Mouse (Mus musculus) heart, adult 2 months (tissue): ENCODE measurements at regions not wholly inside any gene's neighbourhood (a gene's known extent, or its start where the extent isn't known, plus 50 kb on each side); places are given as distances from the start of the nearest gene placed in this dataset.

ENCODE experiments used
- DNase-seq, 2 experiments: peaks; one replicate each; pipeline ENCODE4 v3.0.0; 2021
- H3K27ac ChIP-seq: fragments of 200-600 bp; 2 replicates; pipeline ENCODE4 v1.8.1; 2022
- H3K27me3 ChIP-seq: fragments of 200-500 bp; 2 replicates; pipeline ENCODE4 v1.6.1; 2012; ENCODE audit warnings: mild to moderate bottlenecking, low read length, inconsistent platforms, mixed read lengths; ENCODE audit not compliant: control insufficient read depth, insufficient read depth
- H3K36me3 ChIP-seq: fragments of 200-500 bp; 2 replicates; pipeline ENCODE4 v1.6.1; 2012; ENCODE audit warnings: low read length, inconsistent platforms; ENCODE audit not compliant: control insufficient read depth, insufficient read depth
- H3K4me1 ChIP-seq: fragments of 200-500 bp; 2 replicates; pipeline ENCODE4 v1.6.1; 2011; ENCODE audit warnings: low read length; ENCODE audit not compliant: control insufficient read depth, insufficient read depth
- H3K4me3 ChIP-seq: fragments of 200-600 bp; 2 replicates; pipeline ENCODE4 v1.8.1; 2022
- H3K79me2 ChIP-seq: fragments of 200-500 bp; replicated peaks from 2 replicates; pipeline ENCODE4 v1.6.1; 2012; ENCODE audit warnings: mild to moderate bottlenecking, inconsistent platforms, low read length, moderate library complexity, mixed read lengths; ENCODE audit not compliant: control insufficient read depth, insufficient read depth
- H3K9ac ChIP-seq: fragments of 200-500 bp; 2 replicates; pipeline ENCODE4 v1.6.1; 2012; ENCODE audit warnings: low read depth, mild to moderate bottlenecking, control low read depth, inconsistent platforms, low read length, mixed read lengths
- CTCF ChIP-seq: fragments of 200-600 bp; IDR thresholded peaks from 2 replicates; pipeline ENCODE4 v1.8.1; 2022; ENCODE audit warnings: antibody characterized with exemption, mild to moderate bottlenecking, moderate library complexity
- EP300 ChIP-seq: fragments of 200-500 bp; IDR thresholded peaks from 2 replicates; pipeline ENCODE4 v1.6.1; 2011; ENCODE audit warnings: low read depth, low read length, control low read depth; ENCODE audit not compliant: insufficient read depth
- POLR2A ChIP-seq: fragments of 200-500 bp; IDR thresholded peaks from 2 replicates; pipeline ENCODE4 v1.6.1; 2011; ENCODE audit warnings: mild to moderate bottlenecking, low read depth, low read length, control low read depth; ENCODE audit not compliant: insufficient read depth
- WGBS: fragments of 180-500 bp; shearing (Covaris S2); methylation state at CpG from one replicate; pipeline ENCODE4 v1.1.7; 2018; 5-methylcytosine and 5-hydroxymethylcytosine counted together
- intact Hi-C: fragments of 180-260 bp; cut with DNase I; formaldehyde crosslinking; loops from one replicate; pipeline ENCODE4 v1.15.1; 2025

- H3K4me3 ChIP-seq: no peak overlapping the region
- no peaks in the 10 kb centered on the region for H3K36me3 ChIP-seq
- WGBS: 88% methylated on average over 7 of the region's 7 CpGs
- H3K9ac ChIP-seq: no peak overlapping the region
- H3K27me3 ChIP-seq: 0 out of 2 replicates have a peak, but pooled peaks cover 1% of the 10 kb centered on the region
- H3K4me1 ChIP-seq: peaks cover 1% of the 10 kb centered on the region
- no peak for TF ChIP-seq POLR2A
- TF ChIP-seq CTCF: no peak
- no peak for TF ChIP-seq EP300
- no peak overlapping the region for H3K27ac ChIP-seq
- H3K79me2 ChIP-seq: no peaks in the 10 kb centered on the region
- DNase-seq: peak in 1 of 2 experiments; percentile 16
- intact Hi-C loops: no loop called here
Observed at GRCm38 (mm10) chr1:186433169-186433665, 272.6 kb downstream of the Tgfb2 start.

GRCm38 (mm10) chr1:186425421-186425820 lies 280.4 kb downstream of the Tgfb2 start:
- H3K27me3 ChIP-seq: no peaks in the 10 kb centered on the region
- TF ChIP-seq EP300: no peak
- no peak for TF ChIP-seq POLR2A
- TF ChIP-seq CTCF: no peak
- no peak overlapping the region for H3K4me3 ChIP-seq
- no peaks in the 10 kb centered on the region for H3K79me2 ChIP-seq
- 45% methylated on average over 6 of the region's 6 CpGs for WGBS
- no peak for DNase-seq
- no peak overlapping the region for H3K9ac ChIP-seq
- intact Hi-C loops: no loop called here
- no peak overlapping the region for H3K27ac ChIP-seq
- H3K36me3 ChIP-seq: no peaks in the 10 kb centered on the region
- H3K4me1 ChIP-seq: no peaks in the 10 kb centered on the region

GRCm38 (mm10) chr1:186424084-186424483 lies 281.7 kb downstream of the Tgfb2 start:
- Histone ChIP-seq H3K27me3 (no peaks in the 10 kb centered on the region), H3K27ac (no peak overlapping the region), H3K4me1 (no peaks in the 10 kb centered on the region), H3K79me2 (no peaks in the 10 kb centered on the region), H3K4me3 (no peak overlapping the region), H3K36me3 (no peaks in the 10 kb centered on the region), H3K9ac (no peak overlapping the region)
- 93% methylated on average over 5 of the region's 5 CpGs for WGBS
- no peak for DNase-seq
- TF ChIP-seq CTCF (no peak), POLR2A (no peak), EP300 (no peak)
- intact Hi-C loops: no loop called here

GRCm38 (mm10) chr1:186417101-186417500 lies 288.7 kb downstream of the Tgfb2 start:
- Histone ChIP-seq H3K4me3 (no peak overlapping the region), H3K36me3 (no peaks in the 10 kb centered on the region), H3K79me2 (no peaks in the 10 kb centered on the region), H3K27ac (no peak overlapping the region), H3K4me1 (peaks cover 10% of the 10 kb centered on the region), H3K9ac (no peak overlapping the region), H3K27me3 (no peaks in the 10 kb centered on the region)
- intact Hi-C loops: no loop called here
- 43% methylated on average over 1 of the region's 1 CpGs for WGBS
- no peak for TF ChIP-seq CTCF
- no peak for TF ChIP-seq EP300
- TF ChIP-seq POLR2A: no peak
- no peak for DNase-seq

GRCm38 (mm10) chr1:186415321-186415720 lies 290.5 kb downstream of the Tgfb2 start:
- intact Hi-C loops: no loop called here
- Histone ChIP-seq H3K9ac (no peak overlapping the region), H3K79me2 (no peaks in the 10 kb centered on the region), H3K36me3 (no peaks in the 10 kb centered on the region), H3K27me3 (no peaks in the 10 kb centered on the region), H3K27ac (no peak overlapping the region), H3K4me3 (no peak overlapping the region), H3K4me1 (peaks cover 11% of the 10 kb centered on the region)
- TF ChIP-seq POLR2A: no peak
- no peak for TF ChIP-seq EP300
- TF ChIP-seq CTCF: no peak
- WGBS: 91% methylated on average over 4 of the region's 4 CpGs
- no peak for DNase-seq

GRCm38 (mm10) chr1:186413886-186414245 lies 291.9 kb downstream of the Tgfb2 start:
- Histone ChIP-seq H3K4me3 (no peak overlapping the region), H3K27ac (peak overlapping the region; percentile 57), H3K4me1 (peaks cover 17% of the 10 kb centered on the region), H3K9ac (no peak overlapping the region), H3K27me3 (no peaks in the 10 kb centered on the region), H3K79me2 (no peaks in the 10 kb centered on the region), H3K36me3 (no peaks in the 10 kb centered on the region)
- peak; percentile 44 to 61 for DNase-seq
- intact Hi-C loops: loop anchor here (5.0 kb wide), 1 partner anchor 152 kb away; no protein-coding TSS in a partner anchor
- TF ChIP-seq EP300: peak; percentile 11; the same call in 1 of the 2 replicates
- no peak for TF ChIP-seq POLR2A
- 86% methylated on average over 6 of the region's 6 CpGs for WGBS
